Mouse (Mus musculus): Measurements from ENCODE around the gene Gstm4. TPM values are rescaled to one million over a fixed set of nuclear protein-coding genes. Genes with fewer than 3 reads are reported as not detected.
"Not testable (repeated sequence)": the region's sequence is repeated elsewhere in the genome, so short reads cannot be mapped to it uniquely, and the experiment has no call there.

The Gstm4 gene
- polyA plus RNA-seq, 1 experiment: 15.1 TPM

- Histone ChIP-seq H3K4me3 (ENCODE audit: low read depth, low read length) (peak within 1 kb of the TSS; percentile 56), H3K27ac (ENCODE audit: insufficient read depth, low read length) (peak within 1 kb of the TSS; percentile 29), H3K36me3 (ENCODE audit: control insufficient read depth, insufficient read depth, low read length, poor library complexity, severe bottlenecking) (no peaks in the 10 kb centered on the region), H3K27me3 (ENCODE audit: control insufficient read depth, insufficient read depth, low read length, poor library complexity, severe bottlenecking) (no peaks in the 10 kb centered on the region), H3K9ac (ENCODE audit: low read depth, poor library complexity, severe bottlenecking) (peak within 1 kb of the TSS; percentile 4), H3K9me3 (replicated peaks; ENCODE audit: control insufficient read depth, insufficient read depth, low read length, poor library complexity, severe bottlenecking) (no peaks in the 10 kb centered on the region), H3K4me1 (ENCODE audit: control insufficient read depth, insufficient read depth, low read length) (peaks cover 1% of the 10 kb centered on the region)
- TF ChIP-seq CTCF (IDR thresholded peaks at IDR 0.05; ENCODE audit: low read depth, low read length): peak; percentile 82
- TF ChIP-seq POLR2A (IDR thresholded peaks at IDR 0.05; ENCODE audit: insufficient read depth, low read length): peak; percentile 91
- peak; percentile 53; the same call in 1 of the 2 replicates for TF ChIP-seq EP300 (IDR thresholded peaks at IDR 0.05; ENCODE audit: insufficient read depth, low read depth, low read length)
Observed at GRCm38 (mm10) chr3:108017473-108018189, 27.1 kb downstream of the Gstm4 start, which contains the start of gene Gstm1. Gene Gstm1, minus strand, starts transcription at chr3:108017973.

- not testable (repeated sequence) for H3K27me3 ChIP-seq (ENCODE audit: control insufficient read depth, insufficient read depth, low read length, poor library complexity, severe bottlenecking); H3K4me1 ChIP-seq (ENCODE audit: control insufficient read depth, insufficient read depth, low read length); H3K36me3 ChIP-seq (ENCODE audit: control insufficient read depth, insufficient read depth, low read length, poor library complexity, severe bottlenecking); H3K9ac ChIP-seq (ENCODE audit: low read depth, poor library complexity, severe bottlenecking); H3K9me3 ChIP-seq (replicated peaks; ENCODE audit: control insufficient read depth, insufficient read depth, low read length, poor library complexity, severe bottlenecking); H3K27ac ChIP-seq (ENCODE audit: insufficient read depth, low read length); H3K4me3 ChIP-seq (ENCODE audit: low read depth, low read length)
Observed at GRCm38 (mm10) chr3:108016468-108016867, 28.2 kb downstream of the Gstm4 start.

- H3K27me3 ChIP-seq (ENCODE audit: control insufficient read depth, insufficient read depth, low read length, poor library complexity, severe bottlenecking): no peaks in the 10 kb centered on the region
- H3K9ac ChIP-seq (ENCODE audit: low read depth, poor library complexity, severe bottlenecking): no peak overlapping the region
- no peak overlapping the region for H3K27ac ChIP-seq (ENCODE audit: insufficient read depth, low read length)
- no peaks in the 10 kb centered on the region for H3K36me3 ChIP-seq (ENCODE audit: control insufficient read depth, insufficient read depth, low read length, poor library complexity, severe bottlenecking)
- no peaks in the 10 kb centered on the region for H3K9me3 ChIP-seq (replicated peaks; ENCODE audit: control insufficient read depth, insufficient read depth, low read length, poor library complexity, severe bottlenecking)
- H3K4me1 ChIP-seq (ENCODE audit: control insufficient read depth, insufficient read depth, low read length): peaks cover 1% of the 10 kb centered on the region
- no peak for TF ChIP-seq POLR2A (IDR thresholded peaks at IDR 0.05; ENCODE audit: insufficient read depth, low read length)
- TF ChIP-seq EP300 (IDR thresholded peaks at IDR 0.05; ENCODE audit: insufficient read depth, low read depth, low read length): no peak
- H3K4me3 ChIP-seq (ENCODE audit: low read depth, low read length): no peak overlapping the region
Observed at GRCm38 (mm10) chr3:108014974-108015346, 29.7 kb downstream of the Gstm4 start.

- TF ChIP-seq POLR2A (IDR thresholded peaks at IDR 0.05; ENCODE audit: insufficient read depth, low read length) (no peak), EP300 (IDR thresholded peaks at IDR 0.05; ENCODE audit: insufficient read depth, low read depth, low read length) (no peak), CTCF (IDR thresholded peaks at IDR 0.05; ENCODE audit: low read depth, low read length) (no peak)
Observed at GRCm38 (mm10) chr3:108014098-108014973, 30.4 kb downstream of the Gstm4 start.

DNA sequence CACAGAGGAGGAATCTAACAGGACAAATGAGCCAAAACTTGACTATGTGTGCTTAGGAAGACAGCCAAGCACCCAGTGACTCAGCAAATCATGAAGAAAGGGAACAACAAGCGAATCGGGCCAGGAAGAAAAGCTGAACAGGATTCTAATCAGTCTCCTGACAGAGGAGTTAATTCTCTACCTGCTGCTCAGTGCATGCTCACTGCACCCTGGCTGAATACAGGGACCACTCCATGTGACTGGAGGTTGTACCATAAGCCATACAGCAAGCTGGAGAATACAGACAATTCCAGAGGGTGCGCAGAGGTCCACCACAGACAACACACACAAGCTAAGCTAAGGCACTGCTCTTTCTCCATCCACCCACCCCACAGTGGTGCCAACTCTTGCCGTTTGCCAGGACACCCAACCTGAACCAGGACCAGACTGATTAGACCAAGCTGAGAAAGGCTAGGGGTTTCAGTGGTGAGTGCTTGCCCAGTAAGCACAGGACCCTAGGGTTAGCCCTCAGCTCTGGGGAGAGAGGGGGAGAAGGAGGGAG lies 31.3 kb downstream of the Gstm4 start:
- Histone ChIP-seq H3K36me3 (ENCODE audit: control insufficient read depth, insufficient read depth, low read length, poor library complexity, severe bottlenecking) (no peaks in the 10 kb centered on the region), H3K27me3 (ENCODE audit: control insufficient read depth, insufficient read depth, low read length, poor library complexity, severe bottlenecking) (no peaks in the 10 kb centered on the region), H3K4me1 (ENCODE audit: control insufficient read depth, insufficient read depth, low read length) (peaks cover 1% of the 10 kb centered on the region), H3K9me3 (replicated peaks; ENCODE audit: control insufficient read depth, insufficient read depth, low read length, poor library complexity, severe bottlenecking) (no peaks in the 10 kb centered on the region), H3K27ac (ENCODE audit: insufficient read depth, low read length) (peak overlapping the region; percentile 24; the same call in 1 of the 2 replicates), H3K4me3 (ENCODE audit: low read depth, low read length) (no peak overlapping the region), H3K9ac (ENCODE audit: low read depth, poor library complexity, severe bottlenecking) (no peak overlapping the region)
- TF ChIP-seq POLR2A (IDR thresholded peaks at IDR 0.05; ENCODE audit: insufficient read depth, low read length) (no peak), EP300 (IDR thresholded peaks at IDR 0.05; ENCODE audit: insufficient read depth, low read depth, low read length) (no peak), CTCF (IDR thresholded peaks at IDR 0.05; ENCODE audit: low read depth, low read length) (no peak)

More at GRCm38 (mm10) chr3:108014098-108014973, 30.4 kb downstream of the Gstm4 start:
- Histone ChIP-seq H3K27me3 (ENCODE audit: control insufficient read depth, insufficient read depth, low read length, poor library complexity, severe bottlenecking) (no peaks in the 10 kb centered on the region), H3K4me3 (ENCODE audit: low read depth, low read length) (no peak overlapping the region), H3K9ac (ENCODE audit: low read depth, poor library complexity, severe bottlenecking) (no peak overlapping the region), H3K27ac (ENCODE audit: insufficient read depth, low read length) (no peak overlapping the region), H3K36me3 (ENCODE audit: control insufficient read depth, insufficient read depth, low read length, poor library complexity, severe bottlenecking) (no peaks in the 10 kb centered on the region), H3K9me3 (replicated peaks; ENCODE audit: control insufficient read depth, insufficient read depth, low read length, poor library complexity, severe bottlenecking) (no peaks in the 10 kb centered on the region), H3K4me1 (ENCODE audit: control insufficient read depth, insufficient read depth, low read length) (peaks cover 1% of the 10 kb centered on the region)

- H3K36me3 ChIP-seq (ENCODE audit: control insufficient read depth, insufficient read depth, low read length, poor library complexity, severe bottlenecking): no peaks in the 10 kb centered on the region
- no peaks in the 10 kb centered on the region for H3K27me3 ChIP-seq (ENCODE audit: control insufficient read depth, insufficient read depth, low read length, poor library complexity, severe bottlenecking)
- H3K4me1 ChIP-seq (ENCODE audit: control insufficient read depth, insufficient read depth, low read length): peaks cover 1% of the 10 kb centered on the region
- H3K9ac ChIP-seq (ENCODE audit: low read depth, poor library complexity, severe bottlenecking): no peak overlapping the region
- TF ChIP-seq POLR2A (IDR thresholded peaks at IDR 0.05; ENCODE audit: insufficient read depth, low read length): no peak
- TF ChIP-seq EP300 (IDR thresholded peaks at IDR 0.05; ENCODE audit: insufficient read depth, low read depth, low read length): no peak
- TF ChIP-seq CTCF (IDR thresholded peaks at IDR 0.05; ENCODE audit: low read depth, low read length): no peak
- no peak overlapping the region for H3K4me3 ChIP-seq (ENCODE audit: low read depth, low read length)
- H3K9me3 ChIP-seq (replicated peaks; ENCODE audit: control insufficient read depth, insufficient read depth, low read length, poor library complexity, severe bottlenecking): no peaks in the 10 kb centered on the region
- H3K27ac ChIP-seq (ENCODE audit: insufficient read depth, low read length): no peak overlapping the region
Observed at GRCm38 (mm10) chr3:108011558-108011957, 33.1 kb downstream of the Gstm4 start.
